Mouse (Mus musculus) testis, postnatal 10 days (tissue): Measurements from ENCODE around the gene Nkd1.

Source experiments
- DNase-seq: peaks from one replicate; pipeline ENCODE4 v3.0.0; 2021; ENCODE audit warnings: low spot score

The Nkd1 gene

GRCm38 (mm10) chr8:88520985-88521527, at the start of gene Nkd1:
Nkd1 (plus strand) TSS chr8:88521354.
- DNase-seq: peak; percentile 97

DNA sequence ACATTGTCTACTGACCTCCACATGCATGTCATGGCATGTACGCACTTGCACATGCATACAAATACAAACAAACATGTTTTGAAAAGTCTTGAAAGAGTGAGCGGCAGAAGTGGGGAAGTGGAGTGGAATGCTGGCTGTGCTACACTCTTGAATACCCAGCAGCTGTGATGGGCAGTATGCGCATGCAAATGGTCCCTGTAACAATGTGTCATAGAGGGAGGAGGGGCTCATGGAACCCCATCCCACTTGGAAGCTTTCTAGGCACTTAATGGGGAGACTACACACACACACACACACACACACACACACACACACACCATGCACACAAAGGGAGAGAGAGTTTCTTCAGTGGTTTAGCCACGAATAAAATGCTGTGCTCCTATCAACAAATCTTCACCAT, 39.9 kb upstream of the Nkd1 start:
- DNase-seq: no peak

DNA sequence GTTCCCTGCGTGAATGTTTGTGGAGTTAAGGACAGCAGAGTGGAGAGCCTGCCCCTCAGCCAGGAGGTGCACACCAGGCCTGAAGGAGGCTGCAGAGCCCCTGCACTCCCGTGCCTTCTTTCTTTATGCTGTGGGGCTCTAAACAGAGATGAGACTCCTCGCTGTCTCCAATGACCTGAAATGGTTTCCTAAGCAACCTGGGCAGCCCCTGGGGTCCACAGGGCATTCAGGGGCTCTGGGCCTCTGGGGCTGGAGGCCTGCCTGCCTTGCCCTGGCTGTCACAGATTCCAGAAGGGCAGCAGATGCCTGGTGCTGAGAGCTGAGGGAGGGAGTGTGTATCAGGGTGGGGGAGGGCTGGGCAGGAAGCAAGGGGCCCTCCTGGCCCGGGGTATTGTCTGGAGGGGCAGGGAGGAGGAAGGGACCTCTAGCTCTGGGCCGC, 32.7 kb upstream of the Nkd1 start:
- no peak for DNase-seq

DNA sequence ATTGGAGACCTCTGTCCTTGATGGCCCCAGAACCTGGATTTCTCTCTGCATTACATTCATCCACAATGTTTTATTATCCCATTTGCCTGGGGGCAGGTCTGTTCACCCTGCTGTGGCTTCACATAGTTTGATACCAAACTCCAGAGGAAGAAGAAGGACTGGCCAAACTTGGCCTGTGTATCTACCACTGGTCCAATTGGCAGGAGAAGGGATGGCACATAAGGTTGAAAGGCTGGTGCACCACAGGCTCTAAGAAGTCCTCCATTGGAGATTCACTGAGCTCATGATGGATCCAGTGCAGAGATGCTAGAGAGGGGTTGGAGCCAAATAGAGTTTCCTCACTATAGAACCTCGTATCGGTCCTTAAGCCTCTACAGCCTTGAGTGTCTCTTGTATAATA, 27.1 kb upstream of the Nkd1 start:
- no peak for DNase-seq

DNA sequence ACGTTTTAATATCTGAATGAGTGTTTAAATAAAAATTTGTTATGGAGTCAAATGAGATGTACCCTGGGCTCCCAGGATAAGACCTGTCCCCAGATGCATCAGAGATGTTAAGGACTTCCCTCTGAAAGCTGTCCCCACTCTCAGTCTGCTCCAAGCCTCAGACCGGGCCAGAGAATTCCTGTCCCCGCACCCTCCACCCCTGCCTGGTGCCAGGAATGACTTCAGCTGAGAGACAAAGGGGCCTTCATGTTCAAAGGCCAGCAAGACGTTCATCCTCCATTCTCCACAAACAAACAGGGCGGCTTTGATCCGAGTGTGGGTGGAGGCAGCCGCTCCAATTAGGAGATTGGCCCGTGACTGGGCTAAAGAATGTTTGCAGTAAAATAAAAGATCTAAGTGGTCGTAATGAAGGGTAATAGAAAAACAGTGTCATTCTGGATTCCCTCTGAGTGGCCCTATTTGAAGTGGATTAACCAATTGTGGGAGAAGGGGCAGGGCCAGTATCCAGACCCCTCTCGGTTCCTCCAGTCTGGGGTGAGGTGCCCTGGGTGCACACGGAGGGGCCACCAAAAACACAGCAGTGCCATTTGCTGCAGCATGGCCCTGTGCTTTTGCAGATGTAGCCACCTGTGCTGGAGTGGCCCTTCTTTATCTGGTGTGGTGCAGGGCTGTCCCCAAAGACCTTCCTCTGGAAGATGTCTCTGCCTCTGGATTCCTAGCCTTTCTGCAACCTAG, 25.9 kb upstream of the Nkd1 start:
- DNase-seq: peak; percentile 49

- DNase-seq: no peak
Observed at GRCm38 (mm10) chr8:88502143-88502542, 19.0 kb upstream of the Nkd1 start.

DNA sequence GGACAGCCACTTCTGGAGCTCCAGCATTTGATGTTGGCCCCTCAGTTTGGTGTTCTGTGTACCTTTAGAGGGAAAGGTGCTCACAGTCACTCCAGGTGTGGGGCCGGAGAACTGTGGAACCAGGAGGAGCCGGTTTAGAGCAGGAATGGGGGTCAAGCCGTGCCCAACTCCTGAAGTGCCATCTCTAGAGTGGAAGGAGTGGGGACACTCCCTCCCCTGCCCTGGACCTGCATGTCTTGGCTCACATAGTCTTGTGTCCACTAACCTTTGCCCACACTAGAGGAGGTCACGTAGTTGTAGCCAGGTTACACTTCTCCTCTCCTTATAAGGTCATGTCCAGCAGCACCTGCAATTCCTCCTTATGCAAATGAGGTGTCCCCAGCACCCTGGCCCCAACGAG, 14.2 kb upstream of the Nkd1 start:
- DNase-seq: no peak

- DNase-seq: no peak
Observed at GRCm38 (mm10) chr8:88511061-88511460, 10.1 kb upstream of the Nkd1 start.

DNA sequence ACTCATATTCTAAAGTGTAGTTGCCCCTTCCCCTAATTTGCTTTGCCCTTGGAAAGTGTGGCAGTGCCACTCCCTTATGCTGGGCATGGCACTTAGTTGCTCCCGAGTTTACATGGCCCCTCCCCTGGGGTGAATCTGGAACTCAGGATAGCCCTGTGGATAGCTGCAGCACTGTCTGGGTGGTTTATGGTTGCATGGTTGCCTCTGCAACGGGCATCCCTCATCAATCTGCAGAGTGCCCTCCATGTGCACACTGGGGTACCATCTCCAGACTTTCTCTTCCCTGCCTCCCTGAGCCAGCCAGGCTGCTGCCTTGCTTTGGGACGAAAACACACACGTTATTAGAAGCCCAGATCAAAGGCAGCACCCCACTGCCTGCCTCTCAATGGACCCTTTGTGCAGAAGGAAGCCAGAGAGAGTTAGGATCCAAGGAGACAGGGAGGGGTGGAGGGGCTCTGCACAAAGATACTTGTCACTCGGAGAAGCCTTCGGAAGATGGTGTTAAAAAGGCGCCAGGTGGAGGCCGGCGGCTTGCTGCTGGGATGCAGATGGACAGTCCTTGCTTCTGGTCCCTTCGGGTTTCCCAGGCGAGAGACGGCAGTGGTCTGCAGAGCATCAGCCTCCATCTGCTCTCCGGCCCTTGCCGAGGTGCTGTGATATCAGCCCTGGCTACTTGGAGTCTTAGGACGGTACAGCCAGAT, 8.9 kb upstream of the Nkd1 start:
- no peak for DNase-seq

- DNase-seq: no peak
Observed at GRCm38 (mm10) chr8:88518047-88518446, 3.1 kb upstream of the Nkd1 start.

GRCm38 (mm10) chr8:88520381-88520780, 773 bp upstream of the Nkd1 start:
- no peak for DNase-seq

GRCm38 (mm10) chr8:88521541-88522414, 624 bp downstream of the Nkd1 start:
- peak; percentile 67 for DNase-seq

DNA sequence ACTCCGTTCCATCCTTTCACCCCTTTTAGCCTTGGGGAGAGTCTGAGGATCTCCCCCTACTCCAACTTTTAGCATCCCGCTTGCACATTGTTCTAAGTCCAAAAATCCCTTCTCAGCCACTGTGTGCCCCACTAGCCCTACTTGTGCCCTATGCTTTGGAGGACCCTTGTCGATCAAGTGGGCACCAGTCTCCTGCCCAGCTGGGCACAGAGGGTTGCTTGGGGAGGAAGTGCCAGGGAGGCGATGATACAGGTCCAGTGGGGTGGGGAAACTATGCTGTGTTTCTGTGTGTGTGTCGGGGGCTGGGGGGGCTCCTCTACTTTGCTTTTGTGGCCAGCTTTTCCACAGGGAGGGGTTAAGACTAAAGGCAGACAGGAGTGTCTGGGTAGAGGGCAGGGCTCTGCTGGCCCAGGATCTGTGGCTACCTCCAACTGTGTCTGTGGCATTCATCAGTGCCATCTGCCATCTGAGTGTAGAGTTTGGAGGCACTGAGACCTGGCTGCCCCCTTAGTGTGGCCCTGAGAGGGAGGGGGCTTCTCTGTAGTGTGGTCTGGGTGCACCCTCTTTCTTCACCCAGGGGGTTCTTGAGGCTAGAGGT, 1.4 kb downstream of the Nkd1 start:
- DNase-seq: no peak

GRCm38 (mm10) chr8:88523621-88524020, 2.5 kb downstream of the Nkd1 start:
- no peak for DNase-seq

DNA sequence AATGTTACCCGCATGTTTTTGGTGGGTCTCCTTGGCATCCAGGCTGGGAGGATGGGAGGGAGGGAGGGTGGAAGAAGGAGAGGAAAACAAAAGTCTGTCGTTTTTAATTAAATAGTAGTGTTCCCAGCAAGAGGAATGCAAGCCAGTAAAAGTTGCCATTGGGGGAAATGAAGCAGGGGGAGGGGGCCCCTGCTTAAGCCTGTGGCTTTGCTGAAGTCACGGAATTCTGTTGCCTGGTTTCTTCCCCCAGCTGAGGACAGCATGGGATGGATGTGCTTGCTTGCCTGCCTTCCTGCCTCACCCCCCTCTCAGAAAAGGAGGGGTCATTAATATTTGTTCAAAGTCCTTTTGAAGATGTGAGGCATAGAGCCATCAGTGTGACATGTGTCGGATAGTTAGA, 3.0 kb downstream of the Nkd1 start:
- DNase-seq: no peak

DNA sequence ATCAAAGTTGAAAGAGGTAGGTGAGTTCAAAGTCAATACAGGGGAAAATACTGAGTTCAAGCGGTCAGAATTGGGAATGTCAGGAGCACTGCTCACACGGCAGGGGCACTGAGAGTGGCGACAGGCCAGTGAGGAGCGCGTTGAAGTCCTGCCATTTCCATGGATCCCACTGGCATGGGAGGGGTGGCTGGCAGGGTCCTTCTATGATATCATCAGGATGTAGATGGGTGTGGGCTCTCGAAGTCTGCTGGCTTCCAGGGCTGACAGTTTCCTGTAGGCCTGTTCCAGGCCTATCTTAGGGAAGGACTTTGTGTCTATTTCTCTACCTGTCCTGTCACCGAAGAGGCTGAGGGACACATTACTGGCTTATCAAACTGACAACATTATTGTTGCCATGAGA, 3.7 kb downstream of the Nkd1 start:
- no peak for DNase-seq

GRCm38 (mm10) chr8:88526296-88526695, 5.1 kb downstream of the Nkd1 start:
- no peak for DNase-seq

DNA sequence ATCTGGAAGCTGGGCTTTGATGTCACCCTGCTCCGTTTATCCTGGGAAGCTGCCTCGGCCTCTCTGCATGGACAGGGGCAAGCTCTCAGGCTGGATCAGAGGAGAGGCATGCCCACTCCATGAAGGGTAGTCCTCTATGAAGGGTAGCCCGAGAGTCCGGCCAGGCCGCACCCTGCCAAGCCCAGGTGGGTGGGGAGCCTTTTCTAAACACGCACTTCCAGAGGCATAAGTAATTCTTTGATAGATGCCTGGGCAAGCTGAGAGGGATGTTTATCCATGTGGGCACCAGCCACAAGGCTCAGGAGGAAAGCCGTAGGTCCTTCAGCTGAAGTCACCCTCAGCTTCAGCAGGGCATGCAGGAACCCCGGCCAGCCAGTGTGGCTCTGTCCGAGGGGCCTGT, 7.0 kb downstream of the Nkd1 start:
- DNase-seq: no peak

DNA sequence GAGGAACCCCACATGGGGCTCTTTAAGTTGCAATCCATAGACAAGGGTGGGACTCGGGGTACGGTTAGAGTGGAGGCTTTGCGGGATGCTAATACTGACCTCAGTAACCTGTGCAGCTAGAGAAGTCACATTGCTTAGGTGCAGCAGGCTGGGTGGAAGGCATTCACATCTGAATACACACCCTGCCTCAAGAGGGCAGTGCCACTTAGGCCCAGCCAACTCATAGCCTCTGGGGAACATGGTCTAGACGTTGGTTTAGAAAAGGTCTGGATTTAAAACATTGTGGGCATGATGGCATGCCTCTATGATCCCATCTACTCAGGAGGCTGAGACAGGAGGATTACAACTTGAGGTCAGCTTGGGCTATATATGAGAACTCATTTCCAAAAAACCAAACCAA, 8.6 kb downstream of the Nkd1 start:
- no peak for DNase-seq

DNA sequence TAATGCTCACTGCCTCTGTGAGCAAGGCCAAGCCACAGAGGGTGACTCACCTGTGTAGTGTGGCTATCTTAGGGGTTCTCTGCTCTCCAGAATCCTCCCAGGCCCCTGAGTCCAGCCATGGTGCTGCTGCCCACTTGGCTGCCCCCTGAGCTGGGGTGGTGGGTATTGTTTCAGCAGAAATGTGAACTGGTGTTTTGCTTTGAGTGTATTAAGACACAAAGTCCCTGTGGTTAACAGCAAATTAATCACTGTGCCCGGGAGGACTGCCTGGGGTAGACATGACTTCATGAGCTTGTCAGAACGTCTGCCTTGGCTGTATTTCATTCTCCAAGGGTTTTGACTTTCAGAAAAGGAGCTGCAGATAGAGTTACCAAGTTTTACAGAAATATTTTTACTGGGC, 15.9 kb downstream of the Nkd1 start:
- no peak for DNase-seq

- DNase-seq: no peak
Observed at GRCm38 (mm10) chr8:88537998-88538975, 17.1 kb downstream of the Nkd1 start.
